Mouse (Mus musculus): ENCODE measurements around the gene Sdk1. TPM values are rescaled to one million over a fixed set of nuclear protein-coding genes. Genes with fewer than 3 reads are reported as not detected.

Sdk1 gene
- polyA plus RNA-seq, 1 experiment from 2014 or later = 2.0 TPM

GRCm38 (mm10) chr5:141390541-141390940 is 149.3 kb downstream of the Sdk1 start:
- H3K27me3 ChIP-seq = no peaks in the 10 kb centered on the region

DNA sequence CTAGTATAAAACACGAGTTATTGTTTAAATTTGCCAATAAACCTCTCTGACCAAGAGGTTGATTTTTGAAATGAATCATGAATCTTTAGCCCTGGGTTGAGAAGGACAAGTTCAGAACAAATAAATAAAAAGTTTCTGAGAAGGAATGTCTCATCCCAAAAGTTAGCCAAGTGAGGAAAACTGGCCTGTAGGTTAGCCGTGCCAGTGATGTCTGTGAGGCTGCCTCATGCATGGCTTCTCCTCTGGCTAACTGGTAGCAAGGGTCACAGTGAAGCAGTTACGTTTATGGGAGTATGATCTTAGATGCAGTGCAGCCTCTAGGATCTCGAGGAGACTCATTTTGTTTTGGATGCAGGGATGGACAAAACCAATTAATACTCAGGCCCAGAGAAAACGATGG is 149.9 kb downstream of the Sdk1 start:
- WGBS = 66% methylated on average over 5 of the region's 5 CpGs
- Histone ChIP-seq H3K36me3 (no peaks in the 10 kb centered on the region), H3K4me2 (no peak overlapping the region), H3K4me3 (replicated peaks) (no peak overlapping the region), H3K9me3 (no peaks in the 10 kb centered on the region), H3K9ac (replicated peaks) (no peak overlapping the region), H3K4me1 (replicated peaks) (0 out of 2 replicates have a peak, but pooled peaks cover 5% of the 10 kb centered on the region), H3K27me3 (no peaks in the 10 kb centered on the region), H3K27ac (no peak overlapping the region)
- no peak for ATAC-seq (ENCODE audit: insufficient number of reproducible peaks, insufficient read depth, low FRiP score, low TSS enrichment, low read depth)

More at GRCm38 (mm10) chr5:141390541-141390940, 149.3 kb downstream of the Sdk1 start:
- Histone ChIP-seq H3K36me3 (no peaks in the 10 kb centered on the region), H3K27ac (no peak overlapping the region), H3K9ac (replicated peaks) (no peak overlapping the region), H3K4me3 (replicated peaks) (no peak overlapping the region), H3K4me2 (no peak overlapping the region), H3K9me3 (no peaks in the 10 kb centered on the region), H3K4me1 (replicated peaks) (0 out of 2 replicates have a peak, but pooled peaks cover 5% of the 10 kb centered on the region)
- 35% methylated on average over 4 of the region's 4 CpGs for WGBS
- ATAC-seq (ENCODE audit: insufficient number of reproducible peaks, insufficient read depth, low FRiP score, low TSS enrichment, low read depth) = no peak

DNA sequence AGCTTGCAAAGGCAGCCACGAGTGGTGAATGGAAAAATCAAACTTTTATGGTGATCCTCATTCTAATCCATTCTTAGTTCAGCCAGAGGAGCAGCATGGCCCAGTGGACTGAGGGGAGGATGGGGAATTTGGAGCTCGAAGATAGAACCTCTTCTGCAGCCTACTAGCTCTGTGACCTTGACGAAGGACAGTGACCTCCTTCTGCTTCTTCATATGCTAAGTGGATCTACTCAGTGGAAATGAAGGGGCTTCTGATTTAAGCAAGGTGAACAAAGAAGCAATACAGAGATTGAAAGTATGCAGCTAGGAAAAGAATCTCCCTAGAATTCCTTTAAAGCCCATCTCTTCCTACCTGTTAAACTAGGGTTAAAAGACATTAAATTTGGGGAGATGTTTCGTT is 152.6 kb downstream of the Sdk1 start:
- Histone ChIP-seq H3K4me1 (replicated peaks) (0 out of 2 replicates have a peak, but pooled peaks cover 5% of the 10 kb centered on the region), H3K4me2 (no peak overlapping the region), H3K27ac (no peak overlapping the region), H3K9me3 (no peaks in the 10 kb centered on the region), H3K9ac (replicated peaks) (no peak overlapping the region), H3K27me3 (no peaks in the 10 kb centered on the region), H3K4me3 (replicated peaks) (no peak overlapping the region), H3K36me3 (no peaks in the 10 kb centered on the region)
- 84% methylated on average over 4 of the region's 4 CpGs for WGBS
- ATAC-seq (ENCODE audit: insufficient number of reproducible peaks, insufficient read depth, low FRiP score, low TSS enrichment, low read depth) = no peak

- H3K9ac ChIP-seq (replicated peaks) = no peak overlapping the region
- H3K27me3 ChIP-seq = no peaks in the 10 kb centered on the region
- 89% methylated on average over 8 of the region's 8 CpGs for WGBS
- no peaks in the 10 kb centered on the region for H3K9me3 ChIP-seq
- H3K4me2 ChIP-seq = no peak overlapping the region
- ATAC-seq (ENCODE audit: insufficient number of reproducible peaks, insufficient read depth, low FRiP score, low TSS enrichment, low read depth) = no peak
- no peaks in the 10 kb centered on the region for H3K36me3 ChIP-seq
- H3K4me3 ChIP-seq (replicated peaks) = no peak overlapping the region
- no peak overlapping the region for H3K27ac ChIP-seq
- 0 out of 2 replicates have a peak, but pooled peaks cover 5% of the 10 kb centered on the region for H3K4me1 ChIP-seq (replicated peaks)
Measured at GRCm38 (mm10) chr5:141394586-141394985, 153.3 kb downstream of the Sdk1 start.

DNA sequence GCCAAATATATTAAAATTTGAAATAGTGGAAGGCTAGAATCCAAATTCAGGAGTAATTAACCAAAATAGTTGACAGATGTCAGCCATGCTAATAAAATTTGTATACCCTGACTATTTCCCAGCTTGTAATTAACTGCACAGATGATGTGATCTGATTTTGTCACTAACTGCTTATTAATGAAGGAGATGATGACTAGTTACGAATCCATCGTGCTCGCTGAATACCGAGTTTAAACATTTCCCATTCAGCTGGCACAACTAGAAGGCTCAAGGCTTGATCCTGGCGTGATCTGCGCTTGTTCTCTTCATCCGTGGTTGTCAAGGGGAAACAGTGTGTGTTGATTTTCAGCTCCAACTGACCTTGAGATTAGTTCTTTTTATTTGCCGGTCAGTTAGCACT is 162.5 kb downstream of the Sdk1 start:
- Histone ChIP-seq H3K36me3 (no peaks in the 10 kb centered on the region), H3K27ac (no peak overlapping the region), H3K27me3 (no peaks in the 10 kb centered on the region), H3K9me3 (no peaks in the 10 kb centered on the region), H3K4me1 (replicated peaks) (peaks cover 13% of the 10 kb centered on the region), H3K4me2 (no peak overlapping the region), H3K9ac (replicated peaks) (no peak overlapping the region), H3K4me3 (replicated peaks) (no peak overlapping the region)
- WGBS = 76% methylated on average over 8 of the region's 8 CpGs
- no peak for ATAC-seq (ENCODE audit: insufficient number of reproducible peaks, insufficient read depth, low FRiP score, low TSS enrichment, low read depth)

DNA sequence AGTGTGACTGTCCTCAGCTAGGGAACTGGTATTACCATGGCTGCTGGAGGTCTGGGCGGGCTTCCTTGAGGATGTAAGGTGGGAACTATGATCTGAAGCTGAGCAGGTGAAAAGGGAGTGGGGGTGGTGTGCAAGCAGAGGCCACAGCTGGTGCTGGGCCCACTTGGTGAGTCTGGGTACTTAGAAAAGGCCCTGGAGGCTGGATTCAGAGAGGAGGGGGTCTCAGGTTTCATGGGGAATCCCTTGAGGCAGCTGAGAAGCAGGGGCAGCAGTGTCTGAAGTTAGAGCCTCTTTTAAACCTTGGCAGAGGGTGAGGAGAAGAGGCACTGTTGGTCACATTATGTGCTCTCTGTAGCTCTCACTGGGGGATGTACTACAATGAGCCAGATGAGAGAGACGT is 163.4 kb downstream of the Sdk1 start:
- Histone ChIP-seq H3K4me3 (replicated peaks) (no peak overlapping the region), H3K9me3 (no peaks in the 10 kb centered on the region), H3K27me3 (no peaks in the 10 kb centered on the region), H3K36me3 (no peaks in the 10 kb centered on the region), H3K4me2 (no peak overlapping the region), H3K4me1 (replicated peaks) (peaks cover 13% of the 10 kb centered on the region), H3K9ac (replicated peaks) (no peak overlapping the region), H3K27ac (no peak overlapping the region)
- no peak for ATAC-seq (ENCODE audit: insufficient number of reproducible peaks, insufficient read depth, low FRiP score, low TSS enrichment, low read depth)
- 19% methylated on average over 2 of the region's 2 CpGs for WGBS

- Histone ChIP-seq H3K27ac (no peak overlapping the region), H3K27me3 (no peaks in the 10 kb centered on the region), H3K9ac (replicated peaks) (no peak overlapping the region), H3K4me2 (no peak overlapping the region), H3K9me3 (no peaks in the 10 kb centered on the region), H3K4me1 (replicated peaks) (peaks cover 13% of the 10 kb centered on the region), H3K4me3 (replicated peaks) (no peak overlapping the region), H3K36me3 (no peaks in the 10 kb centered on the region)
- no peak for ATAC-seq (ENCODE audit: insufficient number of reproducible peaks, insufficient read depth, low FRiP score, low TSS enrichment, low read depth)
- 71% methylated on average over 7 of the region's 7 CpGs for WGBS
Measured at GRCm38 (mm10) chr5:141406926-141407325, 165.6 kb downstream of the Sdk1 start.

GRCm38 (mm10) chr5:141413013-141413412 is 171.7 kb downstream of the Sdk1 start:
- H3K4me2 ChIP-seq = no peak overlapping the region
- no peaks in the 10 kb centered on the region for H3K36me3 ChIP-seq
- no peak overlapping the region for H3K27ac ChIP-seq
- no peak overlapping the region for H3K9ac ChIP-seq (replicated peaks)
- H3K4me3 ChIP-seq (replicated peaks) = no peak overlapping the region
- no peaks in the 10 kb centered on the region for H3K9me3 ChIP-seq
- no peak for ATAC-seq (ENCODE audit: insufficient number of reproducible peaks, insufficient read depth, low FRiP score, low TSS enrichment, low read depth)
- WGBS = 71% methylated on average over 11 of the region's 11 CpGs
- H3K27me3 ChIP-seq = no peaks in the 10 kb centered on the region
- no peaks in the 10 kb centered on the region for H3K4me1 ChIP-seq (replicated peaks)

DNA sequence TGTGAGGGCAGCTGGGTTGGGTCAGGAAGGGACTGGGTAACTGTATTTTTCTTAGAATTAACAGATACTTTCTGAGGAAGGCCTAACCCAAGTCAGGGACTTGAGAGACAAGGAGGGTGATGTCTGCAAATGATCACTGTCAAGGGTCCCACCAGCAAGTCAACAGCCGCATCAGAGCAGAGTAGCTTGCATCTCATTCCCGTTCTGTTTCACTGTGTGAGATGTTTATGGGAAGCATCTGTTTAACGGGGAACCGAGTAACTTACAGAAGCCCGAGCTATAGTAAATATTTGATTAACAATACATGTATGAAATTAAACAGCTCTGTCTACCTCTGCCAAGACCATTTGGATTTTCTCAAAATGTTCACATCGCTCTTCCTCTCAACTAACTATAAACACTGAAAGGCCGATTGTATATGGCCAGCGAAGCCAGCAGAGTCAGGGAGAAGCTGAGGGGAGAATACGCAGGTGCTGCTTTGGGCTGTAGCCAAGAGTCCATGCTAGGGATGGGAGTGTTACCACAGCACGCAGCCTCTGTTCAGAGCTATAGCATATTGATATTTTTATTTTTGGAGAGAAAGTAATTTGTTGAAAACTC is 174.5 kb downstream of the Sdk1 start:
- no peak for ATAC-seq (ENCODE audit: insufficient number of reproducible peaks, insufficient read depth, low FRiP score, low TSS enrichment, low read depth)
- no peaks in the 10 kb centered on the region for H3K27me3 ChIP-seq
- H3K9ac ChIP-seq (replicated peaks) = no peak overlapping the region
- no peak overlapping the region for H3K27ac ChIP-seq
- H3K4me1 ChIP-seq (replicated peaks) = no peaks in the 10 kb centered on the region
- H3K36me3 ChIP-seq = no peaks in the 10 kb centered on the region
- no peaks in the 10 kb centered on the region for H3K9me3 ChIP-seq
- H3K4me2 ChIP-seq = no peak overlapping the region
- 59% methylated on average over 10 of the region's 10 CpGs for WGBS
- no peak overlapping the region for H3K4me3 ChIP-seq (replicated peaks)

GRCm38 (mm10) chr5:141428132-141428531 is 186.8 kb downstream of the Sdk1 start:
- Histone ChIP-seq H3K4me1 (replicated peaks) (0 out of 2 replicates have a peak, but pooled peaks cover 2% of the 10 kb centered on the region), H3K27ac (no peak overlapping the region), H3K9me3 (no peaks in the 10 kb centered on the region), H3K27me3 (no peaks in the 10 kb centered on the region), H3K36me3 (no peaks in the 10 kb centered on the region), H3K4me3 (replicated peaks) (no peak overlapping the region), H3K4me2 (no peak overlapping the region), H3K9ac (replicated peaks) (no peak overlapping the region)
- ATAC-seq (ENCODE audit: insufficient number of reproducible peaks, insufficient read depth, low FRiP score, low TSS enrichment, low read depth) = no peak
- 85% methylated on average over 3 of the region's 3 CpGs for WGBS

- ATAC-seq (ENCODE audit: insufficient number of reproducible peaks, insufficient read depth, low FRiP score, low TSS enrichment, low read depth) = no peak
- WGBS = 81% methylated on average over 2 of the region's 2 CpGs
- H3K9ac ChIP-seq (replicated peaks) = no peak overlapping the region
Measured at GRCm38 (mm10) chr5:141433286-141433685, 192.0 kb downstream of the Sdk1 start.

DNA sequence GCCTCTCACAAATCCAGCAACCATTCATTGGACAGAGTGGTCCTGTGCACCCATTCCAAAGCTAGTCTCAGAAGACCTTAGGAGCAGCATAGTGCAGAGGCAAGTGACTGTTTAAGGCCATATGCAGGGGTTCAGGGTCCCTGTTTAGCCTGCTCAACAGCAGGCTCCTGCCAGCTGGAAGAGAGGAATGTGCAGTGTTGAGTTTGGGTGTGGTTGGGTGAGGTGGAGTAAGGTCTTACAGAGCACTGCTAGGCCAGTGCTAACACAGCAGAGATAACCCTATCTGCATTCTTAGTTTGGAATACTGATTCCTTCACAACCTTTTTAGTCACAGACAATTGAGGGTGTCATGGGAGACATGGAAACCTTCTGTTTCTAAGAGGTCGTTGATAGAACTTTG is 206.0 kb downstream of the Sdk1 start:
- no peak overlapping the region for H3K4me3 ChIP-seq (replicated peaks)
- 87% methylated on average over 1 of the region's 1 CpGs for WGBS
- peaks cover 6% of the 10 kb centered on the region; the same call in 1 of the 2 replicates for H3K4me1 ChIP-seq (replicated peaks)
- no peak overlapping the region for H3K4me2 ChIP-seq
- no peak for ATAC-seq (ENCODE audit: insufficient number of reproducible peaks, insufficient read depth, low FRiP score, low TSS enrichment, low read depth)
- H3K9ac ChIP-seq (replicated peaks) = no peak overlapping the region
- H3K9me3 ChIP-seq = no peaks in the 10 kb centered on the region; the same call in 1 of the 2 replicates
- no peaks in the 10 kb centered on the region for H3K36me3 ChIP-seq
- no peaks in the 10 kb centered on the region for H3K27me3 ChIP-seq
- no peak overlapping the region for H3K27ac ChIP-seq

More at GRCm38 (mm10) chr5:141433286-141433685, 192.0 kb downstream of the Sdk1 start:
- Histone ChIP-seq H3K9me3 (no peaks in the 10 kb centered on the region), H3K27me3 (no peaks in the 10 kb centered on the region), H3K4me3 (replicated peaks) (no peak overlapping the region), H3K36me3 (no peaks in the 10 kb centered on the region), H3K27ac (no peak overlapping the region), H3K4me1 (replicated peaks) (0 out of 2 replicates have a peak, but pooled peaks cover 2% of the 10 kb centered on the region), H3K4me2 (no peak overlapping the region)

All from limb, embryonic 12.5 days (tissue).